In the genomic region with DNA sequence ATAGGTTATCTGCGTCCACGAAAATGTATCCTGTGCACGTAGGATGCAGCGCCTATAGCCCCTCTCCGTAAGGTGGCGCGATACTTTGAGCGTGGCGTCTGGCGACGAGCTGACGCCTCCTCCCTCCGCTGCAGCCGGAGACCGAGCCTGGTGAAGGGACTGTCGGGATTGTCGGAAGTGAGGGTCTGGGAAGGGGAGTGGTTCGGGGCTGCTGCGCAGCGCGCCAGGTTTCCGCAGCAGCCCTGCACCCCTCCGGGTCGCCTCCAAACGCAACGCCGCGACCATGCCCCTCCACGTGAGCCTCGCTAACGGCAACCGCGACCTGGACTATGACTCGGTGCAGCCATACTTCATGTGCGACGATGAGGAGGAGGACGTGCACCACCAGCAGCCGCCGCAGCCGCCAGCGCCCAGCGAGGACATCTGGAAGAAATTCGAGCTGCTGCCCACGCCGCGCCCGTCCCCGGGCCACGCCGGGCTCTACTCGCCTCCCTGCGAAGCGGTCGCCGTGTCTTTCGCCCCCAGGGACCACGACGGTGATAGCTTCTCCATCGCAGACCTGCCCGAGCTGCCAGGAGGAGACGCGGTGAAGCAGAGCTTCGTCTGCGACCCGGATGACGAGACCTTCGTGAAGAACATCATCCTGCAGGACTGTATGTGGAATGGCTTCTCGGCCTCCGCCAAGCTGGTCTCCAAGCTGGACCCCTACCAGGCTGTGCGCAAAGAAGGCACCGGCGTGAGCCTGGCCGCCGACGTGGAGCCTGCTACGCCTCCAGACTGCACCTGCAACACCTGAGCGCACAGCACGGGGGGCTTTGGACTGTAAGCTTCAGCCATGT, we compare ENCODE assay signal across 8 mouse cellular contexts. TPM values are rescaled to one million over a fixed set of nuclear protein-coding genes. Genes with fewer than 3 reads are reported as not detected.
DNase-seq lines count a peak whose midpoint lies in the region; ATAC-seq and TF ChIP-seq lines count a peak whose summit lies in the region.

Bmyc (plus strand) TSS at position 97 of the 839 bp plus-strand sequence.

- intact Hi-C loops in heart, postnatal 36 days (cut with DNase I), result no loop called here

- TF ChIP-seq POLR2A in testis, adult 2 months (IDR thresholded peaks at IDR 0.05; ENCODE audit: control insufficient read depth, low read depth, low read length), result peak; percentile 28; the same call in 1 of the 2 replicates

- H3K27ac ChIP-seq in liver, embryonic 16.5 days (ENCODE audit: low read length), result no peak within 1 kb of the TSS
- H3K27ac ChIP-seq in neural tube, embryonic 14.5 days (ENCODE audit: low read depth, low read length), result peak within 1 kb of the TSS; percentile 85
- peak within 1 kb of the TSS; percentile 5 for H3K27ac ChIP-seq in testis, adult 2 months (ENCODE audit: control insufficient read depth, insufficient read depth, low read depth, low read length)

- WGBS in liver, embryonic 16.5 days (ENCODE audit: insufficient replicate concordance), result under 1% methylated on average over 74 of the region's 78 CpGs
- under 1% methylated on average over 78 of the region's 78 CpGs for WGBS in neural tube, embryonic 14.5 days

- H3K27me3 ChIP-seq in liver, embryonic 16.5 days (ENCODE audit: control insufficient read depth, insufficient read depth, low read depth, low read length), result peaks cover 9% of the 10 kb centered on the region; the same call in 1 of the 2 replicates
- no peaks in the 10 kb centered on the region for H3K27me3 ChIP-seq in neural tube, embryonic 14.5 days (ENCODE audit: control insufficient read depth, insufficient read depth, low read length)
- no peaks in the 10 kb centered on the region for H3K27me3 ChIP-seq in testis, adult 2 months (ENCODE audit: control insufficient read depth, insufficient read depth, low read length)

- peak; percentile 91 for DNase-seq in ES-CJ7 (ENCODE audit: low read depth, low spot score)
- DNase-seq in cerebellum, adult 18-20 months, result peak; percentile 84 to 92
- DNase-seq in forelimb bud, embryonic 11.5 days (ENCODE audit: low read depth, low spot score), result peak; percentile 89
- DNase-seq in heart, postnatal 36 days, result peak; percentile 75 to 77
- DNase-seq in layer of hippocampus, adult 11-12 months (ENCODE audit: low spot score), result peak; percentile 87

- TF ChIP-seq CTCF in testis, adult 2 months (IDR thresholded peaks at IDR 0.05; ENCODE audit: control insufficient read depth, insufficient read depth, insufficient replicate concordance, low read depth, low read length), result peak; percentile 31; the same call in 1 of the 2 replicates

- H3K36me3 ChIP-seq in liver, embryonic 16.5 days (ENCODE audit: control insufficient read depth, insufficient read depth), result no peaks in the 10 kb centered on the region
- H3K36me3 ChIP-seq in neural tube, embryonic 14.5 days (ENCODE audit: control insufficient read depth, insufficient read depth, low read length), result no peaks in the 10 kb centered on the region
- H3K36me3 ChIP-seq in testis, adult 2 months (ENCODE audit: control insufficient read depth, insufficient read depth, low read length), result no peaks in the 10 kb centered on the region

- H3K4me1 ChIP-seq in liver, embryonic 16.5 days (ENCODE audit: control insufficient read depth, low read depth, low read length), result no peaks in the 10 kb centered on the region
- peaks cover 13% of the 10 kb centered on the region for H3K4me1 ChIP-seq in neural tube, embryonic 14.5 days (ENCODE audit: control insufficient read depth, insufficient read depth, low read length)
- H3K4me1 ChIP-seq in testis, adult 2 months (ENCODE audit: control insufficient read depth, insufficient read depth, low read length), result no peaks in the 10 kb centered on the region

- no peaks in the 10 kb centered on the region for H3K9me3 ChIP-seq in liver, embryonic 16.5 days (replicated peaks; ENCODE audit: control insufficient read depth, low read length)
- H3K9me3 ChIP-seq in neural tube, embryonic 14.5 days (ENCODE audit: control insufficient read depth, low read length), result no peaks in the 10 kb centered on the region

- peak within 1 kb of the TSS; percentile 62 for H3K4me3 ChIP-seq in liver, embryonic 16.5 days (ENCODE audit: low read depth, low read length)
- H3K4me3 ChIP-seq in neural tube, embryonic 14.5 days (ENCODE audit: low read depth, low read length), result peak within 1 kb of the TSS; percentile 76
- H3K4me3 ChIP-seq in testis, adult 2 months (ENCODE audit: control insufficient read depth, low read depth, low read length), result peak within 1 kb of the TSS; percentile 84

- ATAC-seq in liver, embryonic 16.5 days (ENCODE audit: low read depth), result peak; percentile 41
- ATAC-seq in neural tube, embryonic 14.5 days (ENCODE audit: low read depth), result peak; percentile 96

- H3K4me2 ChIP-seq in liver, embryonic 16.5 days (ENCODE audit: low read depth, low read length), result peak within 1 kb of the TSS; percentile 65
- H3K4me2 ChIP-seq in neural tube, embryonic 14.5 days (ENCODE audit: low read depth, low read length), result peak within 1 kb of the TSS; percentile 79

- H3K9ac ChIP-seq in liver, embryonic 16.5 days (ENCODE audit: low read depth, low read length), result peak within 1 kb of the TSS; percentile 18; the same call in 1 of the 2 replicates
- peak within 1 kb of the TSS; percentile 88 for H3K9ac ChIP-seq in neural tube, embryonic 14.5 days (replicated peaks; ENCODE audit: low read depth, low read length)

RNA-seq across cellular contexts. Expression of gene Bmyc, which starts in this region (rescaled TPM):
- total RNA-seq in heart, postnatal 36 days (2021), result 10 to 100 TPM; 12.2 to 13.4 TPM
- polyA plus RNA-seq in liver, embryonic 16.5 days (2015; fragmentation: Nextera tagmentation; extraction: Ambion mirVana), result 6.9 and 7.4 TPM in 2 replicates
- 138 and 160 TPM in 2 replicates for polyA plus RNA-seq in neural tube, embryonic 14.5 days (2014; fragmentation: Nextera tagmentation; extraction: Ambion mirVana)
- polyA plus RNA-seq in testis, adult 2 months (2012; rRNA removed), result 6.3 and 6.4 TPM in 2 replicates

Comparison
In these comparisons a context has a peak if more than half of its experiments do, and no peak if none do; other contexts are left out.
1. RNA of gene Bmyc (polyA plus RNA-seq): 138 to 160 TPM in neural tube, embryonic 14.5 days; 6.9 to 7.4 TPM in liver, embryonic 16.5 days and 6.3 to 6.4 TPM in testis, adult 2 months; every median in the first group is over 10 times any median in the second.
2. Peak in every context shown above with its lines, with median percentiles within 50 percentile points of each other: DNase-seq and H3K4me3 ChIP-seq.